9 mouse cellular contexts compared by ENCODE assay signal in the genomic region with DNA sequence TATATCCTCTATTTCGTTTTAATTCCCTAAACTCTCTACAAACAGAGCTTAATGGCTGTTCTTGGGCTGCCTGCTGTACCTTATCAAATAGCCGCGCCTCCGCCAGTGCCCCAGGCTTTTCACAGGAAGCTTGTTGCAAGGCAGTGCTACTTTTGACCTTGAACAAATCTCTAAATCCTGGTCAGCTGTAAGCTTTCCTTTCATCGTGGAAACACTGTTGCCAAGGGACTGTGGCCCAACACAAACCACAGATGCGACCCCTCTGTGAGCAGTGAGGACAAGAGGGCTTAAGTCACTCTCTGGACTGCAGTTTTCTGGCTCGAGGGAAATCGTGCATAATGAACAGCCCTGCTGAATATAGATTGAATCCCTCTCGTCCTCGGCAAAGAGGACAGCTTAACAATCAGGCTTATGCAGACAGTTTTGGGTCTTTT.
DNase-seq lines count a peak whose midpoint lies in the region; ATAC-seq and TF ChIP-seq lines count a peak whose summit lies in the region.
"Had no signal": no experiment of that assay in that cellular context is flagged by ENCODE, and none has a peak within 500 bp of the region (broad histone marks: within the 10 kb centered on the region; RNA-seq: fewer than 3 reads in every experiment).

No protein-coding gene starts in this region.

- WGBS in lung, embryonic 14.5 days: 15% methylated on average over 10 of the region's 10 CpGs
- WGBS in heart, embryonic 15.5 days: 10% methylated on average over 10 of the region's 10 CpGs
- 6% methylated on average over 10 of the region's 10 CpGs for WGBS in stomach, postnatal 0 days

- no peaks in the 10 kb centered on the region for H3K27me3 ChIP-seq in lung, embryonic 14.5 days (ENCODE audit: insufficient read depth, low read length)
- no peaks in the 10 kb centered on the region for H3K27me3 ChIP-seq in heart, embryonic 15.5 days
- H3K27me3 ChIP-seq in stomach, postnatal 0 days (ENCODE audit: control insufficient read depth, insufficient read depth, low read length): no peaks in the 10 kb centered on the region

- no peak overlapping the region for H3K27ac ChIP-seq in lung, embryonic 14.5 days (ENCODE audit: low read depth)
- peak overlapping the region; percentile 59 for H3K27ac ChIP-seq in heart, embryonic 15.5 days
- H3K27ac ChIP-seq in stomach, postnatal 0 days (replicated peaks): no peak overlapping the region

- no peak overlapping the region for H3K9ac ChIP-seq in lung, embryonic 14.5 days
- H3K9ac ChIP-seq in heart, embryonic 15.5 days: no peak overlapping the region
- no peak overlapping the region for H3K9ac ChIP-seq in stomach, postnatal 0 days (ENCODE audit: low read length)

- H3K9me3 ChIP-seq in lung, embryonic 14.5 days (ENCODE audit: low read depth, low read length): no peaks in the 10 kb centered on the region
- H3K9me3 ChIP-seq in heart, embryonic 15.5 days (replicated peaks): no peaks in the 10 kb centered on the region
- no peaks in the 10 kb centered on the region for H3K9me3 ChIP-seq in stomach, postnatal 0 days (ENCODE audit: control insufficient read depth, low read length)

- no peak for TF ChIP-seq CTCF in lung, embryonic 14.5 days (IDR thresholded peaks at IDR 0.05; ENCODE audit: low read depth)
- no peak for TF ChIP-seq CTCF in stomach, postnatal 0 days (IDR thresholded peaks at IDR 0.05; ENCODE audit: low read depth)

- no peak for TF ChIP-seq EP300 in stomach, postnatal 0 days (optimal IDR thresholded peaks at IDR 0.05)

- no peaks in the 10 kb centered on the region for H3K36me3 ChIP-seq in lung, embryonic 14.5 days (ENCODE audit: insufficient read depth)
- no peaks in the 10 kb centered on the region for H3K36me3 ChIP-seq in heart, embryonic 15.5 days
- no peaks in the 10 kb centered on the region for H3K36me3 ChIP-seq in stomach, postnatal 0 days (ENCODE audit: control insufficient read depth, insufficient read depth, low read length)

- ATAC-seq in lung, embryonic 14.5 days (ENCODE audit: insufficient read depth): no peak
- ATAC-seq in heart, embryonic 15.5 days (replicated peaks; ENCODE audit: insufficient number of reproducible peaks, insufficient read depth, low FRiP score, low read depth): peak; percentile 62; the same call in 1 of the 2 replicates
- ATAC-seq in stomach, postnatal 0 days (ENCODE audit: low FRiP score, low TSS enrichment): peak; percentile 38; the same call in 1 of the 2 replicates

- no peak overlapping the region for H3K4me3 ChIP-seq in lung, embryonic 14.5 days (ENCODE audit: low read depth, low read length)
- no peak overlapping the region for H3K4me3 ChIP-seq in heart, embryonic 15.5 days
- H3K4me3 ChIP-seq in stomach, postnatal 0 days (ENCODE audit: low read depth, low read length): no peak overlapping the region
- H3K4me3 ChIP-seq: erythroblast, embryonic 14.5 days had no signal

- H3K4me2 ChIP-seq in lung, embryonic 14.5 days: no peak overlapping the region
- H3K4me2 ChIP-seq in heart, embryonic 15.5 days: peak overlapping the region; percentile 40
- H3K4me2 ChIP-seq in stomach, postnatal 0 days (replicated peaks; ENCODE audit: low read depth): peak overlapping the region; percentile 21; the same call in 1 of the 2 replicates

- peak; percentile 41 for DNase-seq in lung, embryonic 14.5 days
- DNase-seq in lung, postnatal 36 days: no peak
- DNase-seq in kidney, postnatal 36 days: peak; percentile 40 to 50
- peak; percentile 40 for DNase-seq in stomach, postnatal 0 days (ENCODE audit: low spot score)
- DNase-seq in gastrocnemius, adult 8-10 months (ENCODE audit: low spot score in 2 of 2): no peak
- no peak for DNase-seq in gastrocnemius, postnatal 25 days
- no peak for DNase-seq in cerebellum, postnatal 25 days

- H3K4me1 ChIP-seq in lung, embryonic 14.5 days (ENCODE audit: insufficient read depth): no peaks in the 10 kb centered on the region
- H3K4me1 ChIP-seq in heart, embryonic 15.5 days (replicated peaks): peaks cover 4% of the 10 kb centered on the region; the same call in 1 of the 2 replicates
- H3K4me1 ChIP-seq in stomach, postnatal 0 days (replicated peaks; ENCODE audit: control insufficient read depth, insufficient read depth): peaks cover 3% of the 10 kb centered on the region; the same call in 1 of the 2 replicates

Comparison
In these comparisons a context has a peak if more than half of its experiments do, and no peak if none do; other contexts are left out.
1. DNase-seq: peak in lung, embryonic 14.5 days (single experiment), kidney, postnatal 36 days (2 of 2) and stomach, postnatal 0 days (single experiment); none in lung, postnatal 36 days (single experiment), gastrocnemius, adult 8-10 months (0 of 2), gastrocnemius, postnatal 25 days (single experiment) and cerebellum, postnatal 25 days (0 of 2).